Mouse (Mus musculus) ES-E14 (cell line): ENCODE data around the gene Mcpt9.

Experiments
- CHD2 ChIP-seq: IDR thresholded peaks from 2 replicates; pipeline ENCODE4 v1.6.1; 2014; ENCODE audit warnings: mild to moderate bottlenecking, low read depth, low read length, inconsistent platforms
- HCFC1 ChIP-seq: IDR thresholded peaks from 2 replicates; pipeline ENCODE4 v1.6.1; 2012; ENCODE audit warnings: low read length, inconsistent platforms, borderline replicate concordance; ENCODE audit not compliant: insufficient read depth
- ZC3H11A ChIP-seq: IDR thresholded peaks from 2 replicates; pipeline ENCODE4 v1.6.1; 2012; ENCODE audit warnings: low read depth, mild to moderate bottlenecking, inconsistent platforms, low read length, borderline replicate concordance

DNA sequence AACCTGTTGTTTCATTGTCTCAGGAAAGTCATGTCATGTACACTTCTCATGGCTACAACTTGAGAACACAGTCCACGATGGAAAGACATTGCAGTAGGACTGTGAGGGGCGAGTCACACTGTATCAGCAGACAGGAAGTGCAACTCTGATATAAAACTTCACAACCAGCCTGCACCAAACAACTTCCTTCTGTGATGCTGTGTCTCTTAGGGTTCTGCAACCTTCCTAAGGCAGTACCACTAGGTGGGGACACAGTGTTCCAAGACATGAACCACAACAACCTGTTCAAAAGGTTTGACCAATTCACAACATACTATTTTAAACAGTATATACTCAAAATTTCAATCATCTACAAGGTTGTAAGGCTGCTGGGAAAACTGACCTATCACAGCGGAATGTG lies 25.1 kb upstream of the Mcpt9 start:
- TF ChIP-seq CHD2 (no peak), ZC3H11A (no peak), HCFC1 (no peak)
